Mouse (Mus musculus) hindbrain, embryonic 10.5 days (tissue): ENCODE results near the gene Lfng. TPM values are rescaled to one million over a fixed set of nuclear protein-coding genes. Genes with fewer than 3 reads are reported as not detected.

Experiments
- DNase-seq: peaks from one replicate; pipeline ENCODE4 v3.0.0-alpha.2; 2017; ENCODE audit warnings: low spot score
- H3K27ac ChIP-seq: fragments of 300-500 bp; sonication (generic); 2 replicates; pipeline ENCODE4 v1.5.1; 2016; ENCODE audit warnings: mild to moderate bottlenecking, moderate library complexity
- H3K27me3 ChIP-seq: fragments of 300-500 bp; sonication (generic); 2 replicates; pipeline ENCODE4 v1.6.1; 2016; ENCODE audit warnings: mild to moderate bottlenecking; ENCODE audit not compliant: poor library complexity, insufficient read depth, severe bottlenecking
- H3K36me3 ChIP-seq: fragments of 300-500 bp; sonication (generic); 2 replicates; pipeline ENCODE4 v1.6.1; 2016; ENCODE audit warnings: mild to moderate bottlenecking, moderate library complexity
- H3K4me1 ChIP-seq: fragments of 300-500 bp; sonication (generic); replicated peaks from 2 replicates; pipeline ENCODE4 v1.6.1; 2016; ENCODE audit warnings: mild to moderate bottlenecking
- H3K4me3 ChIP-seq: fragments of 300-500 bp; sonication (generic); 2 replicates; pipeline ENCODE4 v1.5.1; 2016; ENCODE audit warnings: mild to moderate bottlenecking, moderate library complexity
- H3K9me3 ChIP-seq: fragments of 300-500 bp; sonication (generic); 2 replicates; pipeline ENCODE4 v1.6.1; 2016; ENCODE audit warnings: mild to moderate bottlenecking, moderate library complexity
- WGBS: fragments of 180-500 bp; shearing (Covaris S2); methylation state at CpG from one replicate; pipeline ENCODE4 v1.1.7; 2016; 5-methylcytosine and 5-hydroxymethylcytosine counted together
- polyA plus RNA-seq: library from polyadenylated mRNA; unstranded; fragments of >200 nt; fragmentation: Nextera tagmentation; extraction: Ambion mirVana; gene quantifications from 2 replicates; pipeline ENCODE4 v1.2.1, GENCODE M21; 2016

The Lfng gene
- polyA plus RNA-seq, 1 experiment from 2014 or later, result 40.9 TPM

- Histone ChIP-seq H3K36me3 (peaks cover 72% of the 10 kb centered on the region), H3K27ac (peak overlapping the region; percentile 98), H3K27me3 (peaks cover 62% of the 10 kb centered on the region), H3K4me1 (peaks cover 89% of the 10 kb centered on the region), H3K9me3 (no peaks in the 10 kb centered on the region), H3K4me3 (peak overlapping the region; percentile 88)
- 13% methylated on average over 15 of the region's 15 CpGs for WGBS
- peak; percentile 83 for DNase-seq
Measured at GRCm38 (mm10) chr5:140611611-140612185, 4.6 kb downstream of the Lfng start.

- Histone ChIP-seq H3K9me3 (no peaks in the 10 kb centered on the region), H3K4me3 (peak overlapping the region; percentile 88), H3K36me3 (peaks cover 77% of the 10 kb centered on the region), H3K27ac (peak overlapping the region; percentile 98), H3K27me3 (peaks cover 57% of the 10 kb centered on the region), H3K4me1 (peaks cover 87% of the 10 kb centered on the region)
- 29% methylated on average over 18 of the region's 18 CpGs for WGBS
- no peak for DNase-seq
Measured at GRCm38 (mm10) chr5:140612191-140612590, 5.1 kb downstream of the Lfng start.

GRCm38 (mm10) chr5:140614141-140614540, 7.0 kb downstream of the Lfng start:
- Histone ChIP-seq H3K4me3 (no peak overlapping the region), H3K36me3 (peaks cover 86% of the 10 kb centered on the region), H3K9me3 (no peaks in the 10 kb centered on the region), H3K4me1 (peaks cover 68% of the 10 kb centered on the region), H3K27ac (0 out of 2 replicates have a peak overlapping the region, but pooled peaks have one; percentile 17), H3K27me3 (peaks cover 39% of the 10 kb centered on the region)
- no peak for DNase-seq
- WGBS, result 97% methylated on average over 10 of the region's 10 CpGs

- 84% methylated on average over 4 of the region's 4 CpGs for WGBS
- H3K36me3 ChIP-seq, result peaks cover 81% of the 10 kb centered on the region
Measured at GRCm38 (mm10) chr5:140614837-140615236, 7.7 kb downstream of the Lfng start.

GRCm38 (mm10) chr5:140615321-140616109, 8.4 kb downstream of the Lfng start:
- DNase-seq, result no peak
- no peak overlapping the region for H3K27ac ChIP-seq
- H3K36me3 ChIP-seq, result peaks cover 74% of the 10 kb centered on the region
- H3K27me3 ChIP-seq, result peaks cover 26% of the 10 kb centered on the region
- WGBS, result 88% methylated on average over 10 of the region's 10 CpGs
- H3K9me3 ChIP-seq, result no peaks in the 10 kb centered on the region
- peaks cover 59% of the 10 kb centered on the region for H3K4me1 ChIP-seq
- H3K4me3 ChIP-seq, result no peak overlapping the region

More at GRCm38 (mm10) chr5:140614837-140615236, 7.7 kb downstream of the Lfng start:
- DNase-seq, result no peak
- Histone ChIP-seq H3K9me3 (no peaks in the 10 kb centered on the region), H3K27ac (0 out of 2 replicates have a peak overlapping the region, but pooled peaks have one; percentile 17), H3K27me3 (peaks cover 32% of the 10 kb centered on the region), H3K4me3 (no peak overlapping the region), H3K4me1 (peaks cover 61% of the 10 kb centered on the region)

GRCm38 (mm10) chr5:140616110-140616503, 9.0 kb downstream of the Lfng start:
- 82% methylated on average over 6 of the region's 6 CpGs for WGBS
- Histone ChIP-seq H3K27me3 (peaks cover 20% of the 10 kb centered on the region), H3K27ac (peak overlapping the region; percentile 50), H3K4me3 (no peak overlapping the region), H3K4me1 (peaks cover 59% of the 10 kb centered on the region), H3K9me3 (no peaks in the 10 kb centered on the region), H3K36me3 (peaks cover 70% of the 10 kb centered on the region)
- DNase-seq, result no peak

- 64% methylated on average over 9 of the region's 9 CpGs for WGBS
- peak overlapping the region; percentile 50; the same call in 1 of the 2 replicates for H3K27ac ChIP-seq
- peaks cover 70% of the 10 kb centered on the region for H3K36me3 ChIP-seq
- peaks cover 15% of the 10 kb centered on the region for H3K27me3 ChIP-seq
- H3K9me3 ChIP-seq, result no peaks in the 10 kb centered on the region
- no peak overlapping the region for H3K4me3 ChIP-seq
- DNase-seq, result no peak
- peaks cover 59% of the 10 kb centered on the region for H3K4me1 ChIP-seq
Measured at GRCm38 (mm10) chr5:140616691-140617090, 9.6 kb downstream of the Lfng start.

- H3K36me3 ChIP-seq, result peaks cover 70% of the 10 kb centered on the region
- WGBS, result 80% methylated on average over 5 of the region's 5 CpGs
- H3K27ac ChIP-seq, result peak overlapping the region; percentile 31; the same call in 1 of the 2 replicates
Measured at GRCm38 (mm10) chr5:140617714-140618113, 10.6 kb downstream of the Lfng start.

GRCm38 (mm10) chr5:140619151-140619771, 12.1 kb downstream of the Lfng start:
- H3K36me3 ChIP-seq, result peaks cover 70% of the 10 kb centered on the region
- H3K9me3 ChIP-seq, result no peaks in the 10 kb centered on the region
- H3K4me3 ChIP-seq, result no peak overlapping the region
- WGBS, result 23% methylated on average over 6 of the region's 6 CpGs
- H3K27ac ChIP-seq, result no peak overlapping the region
- peaks cover 48% of the 10 kb centered on the region for H3K4me1 ChIP-seq
- peak; percentile 87 for DNase-seq
- H3K27me3 ChIP-seq, result no peaks in the 10 kb centered on the region

More at GRCm38 (mm10) chr5:140617714-140618113, 10.6 kb downstream of the Lfng start:
- no peak for DNase-seq
- no peak overlapping the region for H3K4me3 ChIP-seq
- H3K9me3 ChIP-seq, result no peaks in the 10 kb centered on the region
- peaks cover 57% of the 10 kb centered on the region for H3K4me1 ChIP-seq
- H3K27me3 ChIP-seq, result peaks cover 4% of the 10 kb centered on the region; the same call in 1 of the 2 replicates

- Histone ChIP-seq H3K9me3 (no peaks in the 10 kb centered on the region), H3K4me1 (peaks cover 40% of the 10 kb centered on the region), H3K4me3 (no peak overlapping the region), H3K27ac (peak overlapping the region; percentile 45; the same call in 1 of the 2 replicates), H3K27me3 (no peaks in the 10 kb centered on the region), H3K36me3 (peaks cover 70% of the 10 kb centered on the region)
- 66% methylated on average over 7 of the region's 7 CpGs for WGBS
- DNase-seq, result peak; percentile 39
Measured at GRCm38 (mm10) chr5:140619895-140620736, 13.0 kb downstream of the Lfng start.

GRCm38 (mm10) chr5:140621092-140621491, 14.0 kb downstream of the Lfng start:
- Histone ChIP-seq H3K36me3 (peaks cover 72% of the 10 kb centered on the region), H3K27me3 (no peaks in the 10 kb centered on the region), H3K4me1 (peaks cover 37% of the 10 kb centered on the region), H3K9me3 (no peaks in the 10 kb centered on the region), H3K4me3 (no peak overlapping the region), H3K27ac (0 out of 2 replicates have a peak overlapping the region, but pooled peaks have one; percentile 36)
- 66% methylated on average over 9 of the region's 9 CpGs for WGBS
- no peak for DNase-seq

GRCm38 (mm10) chr5:140621517-140621916, 14.4 kb downstream of the Lfng start:
- Histone ChIP-seq H3K9me3 (no peaks in the 10 kb centered on the region), H3K27ac (peak overlapping the region; percentile 36; the same call in 1 of the 2 replicates), H3K27me3 (no peaks in the 10 kb centered on the region), H3K4me3 (0 out of 2 replicates have a peak overlapping the region, but pooled peaks have one; percentile 0), H3K36me3 (peaks cover 72% of the 10 kb centered on the region), H3K4me1 (peaks cover 33% of the 10 kb centered on the region)
- no peak for DNase-seq
- WGBS, result 77% methylated on average over 10 of the region's 10 CpGs
